ENCODE assay signal across 7 mouse cellular contexts in the genomic region with DNA sequence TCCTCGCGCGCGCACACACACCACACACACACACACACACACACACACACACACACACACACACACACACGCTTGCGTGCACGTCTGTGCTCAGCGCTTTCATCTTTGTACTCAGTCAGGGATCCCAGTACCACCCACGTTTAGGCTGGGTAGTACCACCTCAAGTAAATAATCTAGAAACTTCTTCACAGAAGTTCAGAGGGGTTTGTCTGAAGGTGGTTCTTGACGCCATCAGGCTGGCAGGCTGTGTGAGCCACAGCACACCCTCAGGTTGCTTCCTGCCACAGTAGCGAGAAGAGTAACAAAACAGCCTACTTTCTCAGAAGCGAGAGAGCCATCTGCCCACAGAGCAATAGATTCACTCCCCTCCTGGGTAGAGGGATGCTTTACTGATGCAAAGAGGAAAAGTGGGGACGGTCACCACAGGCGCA.
A peak's percentile ranks its signal among the peaks of the same experiment; 100 is the strongest.
DNase-seq lines count a peak whose midpoint lies in the region; ATAC-seq and TF ChIP-seq lines count a peak whose summit lies in the region.

No protein-coding gene starts in this region.

- no peaks in the 10 kb centered on the region for H3K36me3 ChIP-seq in spleen, adult 2 months (ENCODE audit: control insufficient read depth, insufficient read depth, low read length)
- no peaks in the 10 kb centered on the region for H3K36me3 ChIP-seq in heart, postnatal 0 days (replicated peaks; ENCODE audit: control insufficient read depth, insufficient read depth, low read length)
- no peaks in the 10 kb centered on the region for H3K36me3 ChIP-seq in midbrain, embryonic 10.5 days

- 28% methylated on average over 14 of the region's 14 CpGs for WGBS in spleen, adult 2 months
- 27% methylated on average over 14 of the region's 14 CpGs for WGBS in heart, postnatal 0 days
- 17% methylated on average over 14 of the region's 14 CpGs for WGBS in midbrain, embryonic 10.5 days

- H3K4me1 ChIP-seq in spleen, adult 2 months (ENCODE audit: control insufficient read depth, insufficient read depth, insufficient read length), result no peaks in the 10 kb centered on the region
- H3K4me1 ChIP-seq in heart, postnatal 0 days (ENCODE audit: control insufficient read depth, insufficient read depth), result peaks cover 13% of the 10 kb centered on the region
- peaks cover 41% of the 10 kb centered on the region for H3K4me1 ChIP-seq in midbrain, embryonic 10.5 days

- no peak for TF ChIP-seq CTCF in spleen, adult 2 months (IDR thresholded peaks at IDR 0.05; ENCODE audit: extremely low read depth, insufficient read depth, insufficient read length, insufficient replicate concordance)
- no peak for TF ChIP-seq CTCF in heart, postnatal 0 days (IDR thresholded peaks at IDR 0.05; ENCODE audit: low read depth)

- peak in 1 of 2 experiments; percentile 22 for DNase-seq in spleen, adult 2 months (ENCODE audit: low read depth in 1 of 2, low spot score in 2 of 2)
- DNase-seq in spleen, adult 12 weeks (ENCODE audit: low spot score), result no peak
- no peak for DNase-seq in heart, postnatal 0 days (ENCODE audit: low spot score)
- no peak for DNase-seq in midbrain, embryonic 10.5 days (ENCODE audit: low spot score)
- no peak for DNase-seq in cerebellum, postnatal 4 days (ENCODE audit: low spot score in 2 of 2)
- DNase-seq in cerebellum, adult 9-11 months, result no peak
- no peak for DNase-seq in adrenal gland, postnatal 14 days

- peak overlapping the region; percentile 25; the same call in 1 of the 2 replicates for H3K4me3 ChIP-seq in spleen, adult 2 months (ENCODE audit: extremely low read depth, insufficient read depth, insufficient read length)
- H3K4me3 ChIP-seq in heart, postnatal 0 days (ENCODE audit: low read depth, low read length), result peak overlapping the region; percentile 28; the same call in 1 of the 2 replicates
- H3K4me3 ChIP-seq in midbrain, embryonic 10.5 days, result peak overlapping the region; percentile 37

- no peaks in the 10 kb centered on the region for H3K9me3 ChIP-seq in heart, postnatal 0 days (replicated peaks; ENCODE audit: control insufficient read depth, low read length)
- H3K9me3 ChIP-seq in midbrain, embryonic 10.5 days (replicated peaks), result no peaks in the 10 kb centered on the region

- peak overlapping the region; percentile 63 for H3K27ac ChIP-seq in spleen, adult 2 months (ENCODE audit: insufficient read depth, low read length)
- H3K27ac ChIP-seq in heart, postnatal 0 days (ENCODE audit: low read depth), result peak overlapping the region; percentile 85
- H3K27ac ChIP-seq in midbrain, embryonic 10.5 days (replicated peaks), result peak overlapping the region; percentile 89

- TF ChIP-seq EP300 in heart, postnatal 0 days (IDR thresholded peaks at IDR 0.05; ENCODE audit: low read depth), result no peak

- H3K27me3 ChIP-seq in spleen, adult 2 months (ENCODE audit: control insufficient read depth, insufficient read depth, low read length), result no peaks in the 10 kb centered on the region
- no peaks in the 10 kb centered on the region for H3K27me3 ChIP-seq in heart, postnatal 0 days (ENCODE audit: control insufficient read depth, insufficient read depth, low read length)
- peaks cover 5% of the 10 kb centered on the region for H3K27me3 ChIP-seq in midbrain, embryonic 10.5 days (ENCODE audit: low read depth, poor library complexity, severe bottlenecking)

- peak overlapping the region; percentile 59 for H3K4me2 ChIP-seq in heart, postnatal 0 days (ENCODE audit: low read depth, low read length)

- ATAC-seq in heart, postnatal 0 days (ENCODE audit: insufficient read depth, low read depth), result peak; percentile 8; the same call in 1 of the 2 replicates

- H3K9ac ChIP-seq in heart, postnatal 0 days (replicated peaks; ENCODE audit: low read depth, low read length), result no peak overlapping the region

- no peak for TF ChIP-seq POLR2A in spleen, adult 2 months (IDR thresholded peaks at IDR 0.05; ENCODE audit: low read depth, low read length)
